Mouse (Mus musculus) heart, postnatal 0 days (tissue): ENCODE data around the gene Gm48551.

ENCODE experiments used
- CTCF ChIP-seq: IDR thresholded peaks from 2 replicates; pipeline ENCODE4 v1.5.1; 2016; ENCODE audit warnings: antibody characterized with exemption, control low read depth, low read depth
- EP300 ChIP-seq: IDR thresholded peaks from 2 replicates; pipeline ENCODE4 v1.6.1; 2016; ENCODE audit warnings: antibody characterized with exemption, low read depth

GRCm38 (mm10) chr10:81399296-81399695 is 15.0 kb downstream of the Gm48551 start:
- TF ChIP-seq CTCF (no peak), EP300 (no peak)
